Mouse (Mus musculus) MEL (cell line): Measurements from ENCODE around the gene Fchsd2.
A peak's percentile ranks its signal among the peaks of the same experiment; 100 is the strongest.

Source experiments
- BHLHE40 ChIP-seq: IDR thresholded peaks from 2 replicates; pipeline ENCODE4 v1.6.1; 2012; ENCODE audit warnings: low read depth, mild to moderate bottlenecking, inconsistent platforms, low read length, improper control_type of control experiment, borderline replicate concordance
- CTCF ChIP-seq, 3 experiments: IDR thresholded peaks in 2 of 3; conservative IDR thresholded peaks in 1 of 3; 2 replicates each; pipeline ENCODE4 v1.5.1; 2011 to 2012; ENCODE audit warnings: low read length in 3 of 3, low read depth in 2 of 3, mild to moderate bottlenecking in 2 of 3, improper control_type of control experiment in 1 of 3, inconsistent platforms in 1 of 3, mixed read lengths in 1 of 3, moderate library complexity in 1 of 3; ENCODE audit not compliant: control insufficient read depth in 1 of 3, insufficient read depth in 1 of 3, poor library complexity in 1 of 3, severe bottlenecking in 1 of 3
- KAT2A ChIP-seq: conservative IDR thresholded peaks from 2 replicates; pipeline ENCODE4 v1.6.1; 2012; ENCODE audit warnings: low read depth, low read length, improper control_type of control experiment, inconsistent platforms
- MYC ChIP-seq: IDR thresholded peaks from 2 replicates; pipeline ENCODE4 v1.6.1; 2011; ENCODE audit warnings: low read depth, mild to moderate bottlenecking, low read length, improper control_type of control experiment, moderate library complexity

DNA sequence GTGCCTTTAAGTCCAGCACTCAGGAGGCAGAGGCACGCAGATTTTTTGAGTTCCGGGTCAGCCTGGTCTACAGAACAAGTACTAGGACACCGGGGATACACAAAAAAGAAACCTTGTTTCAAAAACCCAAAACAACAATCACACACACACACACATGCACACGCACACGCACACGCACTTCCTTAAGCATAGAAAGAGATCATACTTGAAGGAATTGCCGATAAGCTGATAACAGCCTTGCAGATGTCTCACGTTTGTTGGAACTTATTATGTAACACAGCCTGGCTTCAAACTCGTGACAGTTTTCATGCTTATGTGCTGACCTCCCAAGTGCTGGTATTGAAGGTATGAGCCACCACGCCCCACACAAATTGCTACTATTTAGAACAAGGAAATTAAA lies 29.1 kb upstream of the Fchsd2 start:
- no peak for TF ChIP-seq CTCF (IDR thresholded peaks at IDR 0.05 in 2 of 3, conservative IDR thresholded peaks at IDR 0.05 in 1 of 3; ENCODE audit: control insufficient read depth in 1 of 3, insufficient read depth in 1 of 3, low read depth in 2 of 3, low read length in 3 of 3, poor library complexity in 1 of 3, severe bottlenecking in 1 of 3)
- TF ChIP-seq BHLHE40: peak; percentile 72; the same call in 1 of the 2 replicates
- no peak for TF ChIP-seq MYC
- no peak for TF ChIP-seq KAT2A
